Mouse (Mus musculus): ENCODE results near the gene Oas1f. TPM values are rescaled to one million over a fixed set of nuclear protein-coding genes. Genes with fewer than 3 reads are reported as not detected.
A peak's percentile ranks its signal among the peaks of the same experiment; 100 is the strongest.
"Not testable (repeated sequence)": the region's sequence is repeated elsewhere in the genome, so short reads cannot be mapped to it uniquely, and the experiment has no call there.

The Oas1f gene
- polyA plus RNA-seq, 1 experiment = not detected

DNA sequence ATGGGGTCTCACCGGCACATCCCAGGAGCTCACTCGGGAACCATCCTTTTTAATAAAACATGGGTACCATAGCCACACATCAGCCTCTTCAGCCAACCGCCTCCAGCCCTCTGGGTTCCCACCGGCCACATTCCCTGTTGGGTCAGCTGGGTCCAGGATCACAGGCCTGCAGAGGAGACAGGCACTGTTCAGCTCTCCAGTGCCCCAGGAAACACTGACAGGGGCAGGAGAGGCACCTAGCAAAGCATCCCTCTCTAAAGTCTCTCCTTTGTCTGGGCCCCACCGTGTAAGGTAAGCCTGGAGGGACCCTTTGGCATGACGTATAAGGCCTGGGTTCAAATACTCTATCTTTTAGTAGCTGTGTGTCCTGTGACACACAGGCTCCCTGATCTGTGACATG lies 51.1 kb downstream of the Oas1f start:
- WGBS = 91% methylated on average over 6 of the region's 6 CpGs
- no peak overlapping the region for H3K27ac ChIP-seq (ENCODE audit: insufficient read depth, low read length)
- peaks cover 2% of the 10 kb centered on the region; the same call in 1 of the 2 replicates for H3K36me3 ChIP-seq (ENCODE audit: control insufficient read depth, insufficient read depth, low read length)
- H3K27me3 ChIP-seq (ENCODE audit: control insufficient read depth, insufficient read depth, low read length) = no peaks in the 10 kb centered on the region
- DNase-seq (ENCODE audit: low read depth in 1 of 2, low spot score in 2 of 2) = no peak
- H3K4me3 ChIP-seq (ENCODE audit: extremely low read depth, insufficient read depth, insufficient read length) = no peak overlapping the region
- TF ChIP-seq CTCF (IDR thresholded peaks at IDR 0.05; ENCODE audit: extremely low read depth, insufficient read depth, insufficient read length, insufficient replicate concordance) (no peak), POLR2A (IDR thresholded peaks at IDR 0.05; ENCODE audit: low read depth, low read length) (no peak)
- no peaks in the 10 kb centered on the region for H3K4me1 ChIP-seq (ENCODE audit: control insufficient read depth, insufficient read depth, insufficient read length)

DNA sequence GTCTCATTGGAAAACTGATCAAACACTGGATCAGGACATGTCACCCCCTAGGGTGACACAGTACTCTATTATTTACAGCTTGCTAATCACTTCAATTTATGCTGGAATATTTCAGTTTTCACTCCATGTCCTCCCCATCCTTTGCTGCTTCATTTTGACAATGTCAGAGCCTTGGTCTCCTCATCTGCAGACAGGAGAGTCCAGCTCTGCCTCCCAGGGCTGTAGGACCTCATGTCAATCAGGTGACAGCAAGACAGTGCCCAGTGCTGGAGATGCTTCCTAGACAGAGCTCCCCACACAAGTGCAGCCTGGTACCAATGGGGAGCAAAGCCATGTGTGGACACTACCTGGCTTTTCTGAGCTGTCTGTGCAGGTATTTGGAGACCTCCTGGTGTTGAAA lies 51.6 kb downstream of the Oas1f start:
- no peak overlapping the region for H3K4me3 ChIP-seq (ENCODE audit: extremely low read depth, insufficient read depth, insufficient read length)
- DNase-seq (ENCODE audit: low read depth in 1 of 2, low spot score in 2 of 2) = no peak
- H3K36me3 ChIP-seq (ENCODE audit: control insufficient read depth, insufficient read depth, low read length) = peaks cover 2% of the 10 kb centered on the region; the same call in 1 of the 2 replicates
- no peak for TF ChIP-seq CTCF (IDR thresholded peaks at IDR 0.05; ENCODE audit: extremely low read depth, insufficient read depth, insufficient read length, insufficient replicate concordance)
- no peaks in the 10 kb centered on the region for H3K4me1 ChIP-seq (ENCODE audit: control insufficient read depth, insufficient read depth, insufficient read length)
- H3K27me3 ChIP-seq (ENCODE audit: control insufficient read depth, insufficient read depth, low read length) = no peaks in the 10 kb centered on the region
- no peak overlapping the region for H3K27ac ChIP-seq (ENCODE audit: insufficient read depth, low read length)

DNA sequence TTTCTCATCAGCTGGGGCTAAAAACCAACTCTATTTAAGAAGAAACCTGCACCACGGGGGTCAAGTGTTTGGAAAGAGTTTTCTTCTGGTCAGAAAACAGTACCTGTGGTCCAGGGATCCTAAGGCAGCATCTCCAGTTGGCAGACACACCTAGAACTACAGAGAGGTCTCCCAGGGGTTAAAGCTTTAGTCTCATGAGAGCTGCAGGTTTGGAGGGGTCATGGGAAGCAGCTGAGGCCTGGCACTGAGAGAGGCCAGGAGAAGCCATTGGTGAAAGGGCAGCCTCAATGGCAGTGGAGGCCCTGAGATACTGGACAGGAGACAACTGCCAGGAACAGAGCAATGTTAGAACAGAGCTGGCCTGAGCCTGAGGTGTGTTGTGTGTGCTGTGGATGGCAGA lies 53.5 kb downstream of the Oas1f start:
- DNase-seq (ENCODE audit: low read depth in 1 of 2, low spot score in 2 of 2) = no peak
- H3K4me3 ChIP-seq (ENCODE audit: extremely low read depth, insufficient read depth, insufficient read length) = no peak overlapping the region
- H3K4me1 ChIP-seq (ENCODE audit: control insufficient read depth, insufficient read depth, insufficient read length) = peaks cover 2% of the 10 kb centered on the region; the same call in 1 of the 2 replicates
- no peak overlapping the region for H3K27ac ChIP-seq (ENCODE audit: insufficient read depth, low read length)
- 79% methylated on average over 1 of the region's 1 CpGs for WGBS
- H3K36me3 ChIP-seq (ENCODE audit: control insufficient read depth, insufficient read depth, low read length) = peaks cover 2% of the 10 kb centered on the region; the same call in 1 of the 2 replicates
- no peaks in the 10 kb centered on the region for H3K27me3 ChIP-seq (ENCODE audit: control insufficient read depth, insufficient read depth, low read length)
- no peak for TF ChIP-seq POLR2A (IDR thresholded peaks at IDR 0.05; ENCODE audit: low read depth, low read length)

DNA sequence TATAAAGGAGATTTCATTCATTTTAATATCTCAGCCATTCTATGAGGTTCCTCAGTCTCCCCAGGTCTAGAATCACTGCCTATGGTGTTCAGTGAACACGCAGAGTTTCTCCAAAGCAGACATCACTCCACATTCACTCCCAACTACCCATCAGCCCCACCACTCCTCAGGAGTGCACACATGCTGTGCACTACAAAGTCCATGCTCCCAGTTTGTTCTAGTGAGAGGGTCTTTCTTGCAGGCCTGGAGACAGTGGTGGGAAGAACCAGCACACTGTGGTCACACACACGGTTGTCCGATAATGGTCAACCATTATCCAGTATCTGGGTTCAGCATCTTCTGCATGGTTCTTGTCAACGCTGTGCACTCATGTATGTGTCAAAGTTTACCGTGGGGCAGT lies 54.9 kb downstream of the Oas1f start:
- Histone ChIP-seq H3K27me3 (ENCODE audit: control insufficient read depth, insufficient read depth, low read length) (no peaks in the 10 kb centered on the region), H3K36me3 (ENCODE audit: control insufficient read depth, insufficient read depth, low read length) (0 out of 2 replicates have a peak, but pooled peaks cover 2% of the 10 kb centered on the region), H3K4me1 (ENCODE audit: control insufficient read depth, insufficient read depth, insufficient read length) (peaks cover 2% of the 10 kb centered on the region; the same call in 1 of the 2 replicates), H3K4me3 (ENCODE audit: extremely low read depth, insufficient read depth, insufficient read length) (no peak overlapping the region), H3K27ac (ENCODE audit: insufficient read depth, low read length) (no peak overlapping the region)
- TF ChIP-seq POLR2A (IDR thresholded peaks at IDR 0.05; ENCODE audit: low read depth, low read length) (no peak), CTCF (IDR thresholded peaks at IDR 0.05; ENCODE audit: extremely low read depth, insufficient read depth, insufficient read length, insufficient replicate concordance) (no peak)
- DNase-seq (ENCODE audit: low read depth in 1 of 2, low spot score in 2 of 2) = no peak
- 93% methylated on average over 5 of the region's 5 CpGs for WGBS

DNA sequence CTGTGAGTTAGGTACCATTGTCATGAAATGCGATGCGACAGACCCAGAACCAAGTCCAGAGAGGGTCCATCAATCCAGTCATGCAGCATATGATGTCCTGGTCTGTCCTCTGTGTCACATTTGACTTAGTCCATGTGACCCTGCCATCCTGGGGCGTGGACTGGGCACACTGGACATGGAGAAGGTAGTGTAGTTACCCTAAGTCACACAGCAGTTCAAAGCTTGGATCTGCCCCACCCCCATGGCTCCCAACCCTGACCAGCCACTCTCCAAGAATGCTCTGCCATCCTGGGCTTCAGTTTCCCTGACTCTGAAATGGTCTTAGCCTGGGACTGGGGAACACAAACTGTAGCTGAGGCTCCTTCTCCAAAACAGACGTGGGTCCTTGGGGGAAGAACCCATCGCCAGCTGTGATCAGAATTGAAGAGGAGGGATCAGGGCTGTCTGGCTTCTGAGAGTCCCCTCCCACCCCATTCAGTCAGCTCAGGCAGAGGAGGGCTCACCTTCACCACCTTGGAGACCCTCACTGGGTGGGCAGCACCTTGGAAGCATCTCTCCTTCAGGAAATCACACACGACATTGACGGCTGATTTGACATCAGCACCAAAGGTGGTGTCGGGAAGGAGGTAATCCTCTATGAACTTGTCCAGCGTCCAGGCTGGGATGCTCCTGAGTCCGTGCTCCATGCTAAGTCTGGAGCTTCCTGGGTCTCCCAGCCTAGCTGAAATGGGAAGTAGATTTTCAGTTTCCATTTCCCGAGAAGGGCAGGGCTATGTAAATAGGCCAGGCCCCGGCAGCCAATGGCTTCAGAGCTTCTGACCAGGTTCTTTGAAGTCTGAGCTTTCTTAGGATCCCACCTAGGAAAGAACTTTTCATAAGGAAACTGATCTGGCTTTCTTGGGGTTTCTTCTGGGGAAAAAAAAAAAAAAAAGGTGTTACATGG lies 59.9 kb downstream of the Oas1f start, which contains the start of gene Oas1a:
Gene Oas1a (minus strand): TSS at position 731 of the 943 bp plus-strand sequence.
- not testable (repeated sequence) for DNase-seq (ENCODE audit: low read depth in 1 of 2, low spot score in 2 of 2); H3K4me1 ChIP-seq (ENCODE audit: control insufficient read depth, insufficient read depth, insufficient read length); H3K27ac ChIP-seq (ENCODE audit: insufficient read depth, low read length); H3K27me3 ChIP-seq (ENCODE audit: control insufficient read depth, insufficient read depth, low read length); H3K36me3 ChIP-seq (ENCODE audit: control insufficient read depth, insufficient read depth, low read length)
- peak within 1 kb of the TSS; percentile 51 for H3K4me3 ChIP-seq (ENCODE audit: extremely low read depth, insufficient read depth, insufficient read length)
- 28% methylated on average over 8 of the region's 12 CpGs for WGBS

Other genes starting within 250 kb of the Oas1f start
- 8.0 and 8.8 TPM in 2 replicates for gene Rita1, start 234.8 kb upstream of the Oas1f start, polyA plus RNA-seq (2012; rRNA removed)
- 80.8 and 131 TPM in 2 replicates for gene Ddx54, start 234.6 kb upstream of the Oas1f start, polyA plus RNA-seq (2012; rRNA removed)
- gene Cfap73, start 213.1 kb upstream of the Oas1f start, polyA plus RNA-seq (2012; rRNA removed) = not detected in 2 replicates
- 14.9 and 18.9 TPM in 2 replicates for gene Rasal1, start 198.6 kb upstream of the Oas1f start, polyA plus RNA-seq (2012; rRNA removed)
- 264 and 351 TPM in 2 replicates for gene Dtx1, start 135.4 kb upstream of the Oas1f start, polyA plus RNA-seq (2012; rRNA removed)
- gene Oas2, start 97.5 kb upstream of the Oas1f start, polyA plus RNA-seq (2012; rRNA removed) = 7.2 and 9.0 TPM in 2 replicates
- gene Oas3, start 69.7 kb upstream of the Oas1f start, polyA plus RNA-seq (2012; rRNA removed) = 15.2 and 16.3 TPM in 2 replicates
- gene Oas1e, start 51.8 kb upstream of the Oas1f start, polyA plus RNA-seq (2012; rRNA removed) = 0.08 and 0.20 TPM in 2 replicates
- 5.4 and 6.2 TPM in 2 replicates for gene Oas1c, start 34.9 kb upstream of the Oas1f start, polyA plus RNA-seq (2012; rRNA removed)
- not detected in 2 replicates for gene Oas1h, start 14.1 kb downstream of the Oas1f start, polyA plus RNA-seq (2012; rRNA removed)
- 1.4 and 1.7 TPM in 2 replicates for gene Oas1g, start 40.2 kb downstream of the Oas1f start, polyA plus RNA-seq (2012; rRNA removed)
- gene Oas1a, start 60.2 kb downstream of the Oas1f start, polyA plus RNA-seq (2012; rRNA removed) = 8.5 and 9.2 TPM in 2 replicates
- gene Oas1d, start 67.2 kb downstream of the Oas1f start, polyA plus RNA-seq (2012; rRNA removed) = not detected in 2 replicates
- 0.02 TPM in 1 of 2 replicates, not detected in the other for gene Rph3a, start 162.7 kb downstream of the Oas1f start, polyA plus RNA-seq (2012; rRNA removed)